Mouse (Mus musculus): ENCODE data around the gene Olfr358.

The Olfr358 gene

DNA sequence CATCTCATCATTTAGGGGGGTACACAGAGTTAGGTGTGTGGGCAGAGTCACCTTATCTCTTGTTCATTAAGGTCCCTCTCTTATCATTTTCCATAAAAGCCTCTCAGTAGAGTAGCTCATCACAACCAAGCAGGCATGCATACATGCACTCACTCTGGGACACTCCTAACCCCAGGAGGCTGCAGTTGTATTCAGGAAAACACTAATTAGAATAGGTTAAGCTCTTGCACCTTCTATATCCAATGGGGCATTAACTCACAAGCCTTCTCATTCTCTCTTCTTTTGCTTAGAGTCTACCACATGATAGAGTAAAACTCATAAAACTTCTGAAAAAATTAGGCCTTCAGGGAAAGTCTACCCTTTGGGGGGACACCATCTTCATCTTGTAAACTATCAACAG, at the start of gene Olfr358:
Gene Olfr358, minus strand, starts transcription at position 101 of the 400 bp plus-strand sequence.
- DNase-seq (ENCODE audit: low spot score), result no peak

DNA sequence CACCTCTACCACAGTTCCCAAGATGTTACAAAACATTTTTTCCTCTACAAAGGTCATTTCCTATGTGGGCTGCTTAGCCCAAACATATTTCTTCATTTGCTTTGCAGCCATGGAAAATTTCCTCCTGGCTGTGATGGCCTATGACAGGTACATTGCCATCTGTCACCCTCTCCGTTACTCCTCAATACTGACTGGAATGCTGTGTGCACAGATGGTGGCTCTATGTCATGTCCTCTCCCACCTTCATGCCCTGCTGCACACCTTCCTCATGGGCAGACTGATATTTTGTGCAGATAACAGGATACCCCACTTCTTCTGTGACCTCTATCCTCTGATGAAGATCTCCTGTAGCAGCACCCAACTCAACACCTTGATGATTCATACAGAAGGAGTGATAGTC, 12.1 kb downstream of the Olfr358 start:
- DNase-seq (ENCODE audit: low spot score), result no peak

DNA sequence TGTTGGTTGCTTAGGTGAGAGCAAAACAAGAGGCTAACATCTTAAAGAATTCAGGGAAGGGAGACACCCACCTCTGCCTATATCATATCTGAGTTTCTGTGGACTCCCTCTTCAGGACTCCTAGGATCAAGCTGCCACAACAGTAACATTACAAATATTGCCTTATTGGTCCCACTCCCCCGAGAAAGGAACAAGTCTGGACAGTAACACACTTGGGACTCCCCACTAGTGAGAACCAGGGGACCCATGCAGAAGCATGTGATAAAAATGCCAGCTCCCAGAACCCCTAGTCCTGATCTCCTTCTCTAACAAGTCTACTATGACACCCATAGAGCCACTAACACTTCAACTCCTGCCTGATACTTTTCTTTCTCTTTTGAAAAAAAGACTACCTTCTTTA, 15.6 kb downstream of the Olfr358 start, which contains the start of gene Olfr357:
Gene Olfr357, plus strand, starts transcription at position 301 of the 400 bp plus-strand sequence.
- DNase-seq (ENCODE audit: low spot score), result no peak
